Mouse (Mus musculus): ENCODE results near the gene Tmod1.

- TF ChIP-seq MAX (IDR thresholded peaks at IDR 0.05; ENCODE audit: low read depth) (no peak), POLR2A (IDR thresholded peaks at IDR 0.05; ENCODE audit: insufficient read length, low read depth) (no peak), MYOG (IDR thresholded peaks at IDR 0.05; ENCODE audit: control insufficient read depth in 1 of 3, insufficient read depth in 1 of 3, insufficient read length in 2 of 3, low read depth in 2 of 3) (no peak), E2F4 (IDR thresholded peaks at IDR 0.05; ENCODE audit: insufficient read depth) (no peak), TCF12 (IDR thresholded peaks at IDR 0.05; ENCODE audit: insufficient read depth, poor library complexity, severe bottlenecking) (no peak)
These were observed 43.8 kb downstream of the Tmod1 start for GRCm38 (mm10) chr4:46082555-46082954.

Measured in myocyte (in vitro differentiated cells).